Mouse (Mus musculus) ES-CJ7 (cell line): ENCODE data around the gene Olfr535.
"Not testable (repeated sequence)": the region's sequence is repeated elsewhere in the genome, so short reads cannot be mapped to it uniquely, and the experiment has no call there.

ENCODE experiments used
- DNase-seq: peaks from one replicate; pipeline ENCODE4 v3.0.0; 2011; ENCODE audit warnings: low read depth, low spot score

Olfr535 gene

DNA sequence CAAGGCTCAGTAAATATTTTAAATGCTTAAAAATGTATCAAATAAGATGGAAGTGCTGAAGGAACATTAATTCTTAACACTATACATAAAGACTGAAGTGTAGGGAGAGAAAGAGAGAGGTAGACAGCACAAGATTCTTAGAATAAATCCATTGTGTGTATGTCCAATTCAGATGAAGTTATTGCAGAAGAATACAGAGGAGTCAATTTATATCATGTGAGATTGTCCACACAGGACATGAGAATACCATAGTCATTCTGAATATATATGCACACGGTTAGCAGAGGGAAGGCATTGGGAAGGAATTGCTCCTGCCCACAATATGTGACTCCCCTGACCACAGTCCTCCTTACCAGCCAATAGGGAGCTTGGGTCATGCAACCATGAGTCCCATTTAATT, at the start of gene Olfr535:
Gene Olfr535 (plus strand): TSS at position 301 of the 400 bp plus-strand sequence.
- no peak for DNase-seq

DNA sequence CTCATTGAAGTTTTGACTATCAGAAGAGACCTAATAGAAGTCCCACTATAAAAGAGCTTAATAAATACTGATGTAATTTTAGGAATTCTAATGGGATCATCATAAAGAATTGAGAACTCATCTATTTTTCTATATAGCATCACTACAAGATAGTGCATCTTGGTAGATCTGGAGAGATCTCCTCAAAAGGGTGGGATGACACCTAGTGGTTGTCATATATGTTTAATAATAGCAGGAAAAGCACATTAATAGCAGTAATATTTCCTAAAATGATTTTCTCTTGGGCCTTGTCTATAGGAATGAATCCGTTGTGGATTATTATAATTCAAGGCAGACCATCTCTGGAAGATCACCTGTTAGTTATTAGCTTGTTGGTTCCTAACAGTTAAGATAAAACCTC, 40.9 kb upstream of the Olfr535 start:
- no peak for DNase-seq

DNA sequence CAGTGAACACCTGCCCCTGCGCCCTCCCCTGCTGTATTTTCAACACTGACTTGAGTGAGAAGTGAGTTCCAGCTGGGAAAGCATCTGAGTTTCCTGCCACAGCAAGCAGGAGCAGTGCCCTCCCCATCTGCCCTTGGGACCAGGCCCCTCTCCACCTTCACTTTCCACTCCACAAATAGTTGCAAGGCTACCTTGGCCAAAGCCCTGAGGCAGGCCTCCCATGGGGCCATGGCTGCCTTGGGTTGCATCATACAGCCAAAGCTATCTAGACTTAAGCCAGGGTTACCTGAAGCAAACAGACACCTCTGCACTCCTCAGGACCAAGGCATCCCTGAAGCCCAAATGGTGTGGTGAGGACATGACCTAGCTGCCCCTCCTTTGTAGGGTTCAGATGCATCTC, 20.9 kb upstream of the Olfr535 start, which contains the start of gene Olfr533:
Gene Olfr533 (plus strand): TSS at position 301 of the 400 bp plus-strand sequence.
- DNase-seq = not testable (repeated sequence)

DNA sequence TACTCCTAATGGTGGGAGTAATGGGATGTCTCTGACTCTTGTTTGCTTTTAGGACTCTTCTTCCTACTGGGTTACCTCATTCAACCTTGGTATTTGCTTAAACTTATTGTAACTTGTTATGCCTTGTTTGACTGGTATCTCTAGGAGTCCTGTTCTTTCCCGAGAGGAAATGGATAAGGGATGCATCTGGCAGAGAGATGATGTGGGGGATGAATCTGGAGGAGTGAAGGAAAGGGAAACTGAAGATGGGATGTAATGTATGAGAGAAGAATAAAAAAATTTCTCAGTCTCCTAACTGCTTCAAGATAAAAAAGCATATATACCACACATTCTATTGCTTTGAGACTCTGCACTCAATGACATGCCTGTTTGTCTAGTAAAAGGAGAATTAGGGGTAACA, 6.1 kb upstream of the Olfr535 start:
- no peak for DNase-seq

DNA sequence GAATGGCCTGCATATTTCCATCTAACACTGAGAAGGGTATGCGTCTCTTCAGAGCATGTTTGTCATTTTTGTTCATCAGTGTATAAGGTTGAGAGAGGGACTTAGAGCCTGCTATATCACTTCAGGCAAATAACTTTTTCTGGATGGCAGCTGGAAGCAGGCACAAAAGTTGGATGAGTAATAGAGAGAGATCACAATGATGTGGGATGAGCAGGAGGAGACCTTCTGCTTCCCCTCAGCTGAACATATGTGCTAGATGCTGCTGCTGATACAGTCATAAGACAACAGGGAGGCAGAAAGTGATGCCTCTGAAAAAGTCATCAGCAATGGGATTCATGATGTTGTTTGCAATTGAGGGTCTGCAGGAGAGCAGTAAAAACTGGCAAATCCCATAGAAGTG, 5.3 kb upstream of the Olfr535 start:
- DNase-seq = no peak

DNA sequence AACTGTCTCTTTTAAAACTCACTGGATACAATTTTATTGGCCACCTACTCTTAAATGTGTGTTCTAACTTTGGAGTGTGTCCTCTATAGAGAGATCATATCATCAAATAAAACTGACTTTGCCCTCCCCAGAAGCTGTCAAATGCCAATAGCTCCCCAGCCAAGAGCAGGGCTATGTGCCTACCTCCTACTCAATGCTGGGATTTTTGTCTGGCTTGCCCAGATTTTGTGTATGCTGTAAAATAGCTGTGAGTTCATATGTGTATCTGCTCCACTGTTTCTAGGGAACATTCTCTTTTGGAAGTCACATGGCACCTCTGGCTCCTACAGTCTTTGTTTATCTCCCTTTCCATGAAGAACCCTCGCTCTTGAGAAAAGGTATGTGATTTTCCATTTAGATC, 5.0 kb downstream of the Olfr535 start:
- DNase-seq = no peak

DNA sequence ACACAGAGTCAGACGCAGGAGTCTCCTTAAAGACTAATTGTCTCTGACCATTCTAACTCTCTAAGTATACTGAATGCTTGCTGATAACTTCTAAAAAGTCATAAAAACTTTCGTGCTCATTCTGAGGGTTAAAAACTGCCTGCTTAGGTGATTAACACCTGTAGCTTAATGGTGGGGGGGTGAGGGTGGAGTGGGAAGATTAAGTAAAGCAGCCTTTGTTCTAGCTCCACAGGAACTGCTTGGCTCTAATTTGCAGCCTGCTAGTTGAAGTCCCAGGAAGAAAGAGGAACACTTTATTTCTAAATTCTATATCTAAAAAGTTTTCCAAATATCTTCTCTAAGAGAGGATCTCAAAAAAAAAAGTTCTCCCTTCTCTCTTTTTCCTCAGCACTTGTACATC, 10.2 kb downstream of the Olfr535 start:
- DNase-seq = no peak

DNA sequence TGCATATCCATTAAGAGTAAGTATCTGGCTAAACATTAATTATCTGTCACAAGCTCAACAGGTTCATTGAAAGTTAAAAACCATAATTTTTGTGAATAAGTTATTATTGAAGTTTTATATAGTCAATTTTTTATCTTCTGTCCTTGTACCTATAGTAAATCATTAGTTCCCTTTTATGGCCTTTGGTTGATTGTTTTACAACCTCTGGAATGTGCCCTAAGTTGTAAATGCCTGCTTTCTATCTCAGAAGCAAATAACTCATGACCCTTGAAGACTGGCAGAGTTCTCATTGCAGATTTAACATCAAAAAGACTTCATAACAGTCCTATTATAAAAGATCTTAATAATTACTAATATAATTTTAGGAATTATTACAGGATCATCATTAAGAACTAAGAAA, 10.7 kb downstream of the Olfr535 start:
- DNase-seq = no peak

DNA sequence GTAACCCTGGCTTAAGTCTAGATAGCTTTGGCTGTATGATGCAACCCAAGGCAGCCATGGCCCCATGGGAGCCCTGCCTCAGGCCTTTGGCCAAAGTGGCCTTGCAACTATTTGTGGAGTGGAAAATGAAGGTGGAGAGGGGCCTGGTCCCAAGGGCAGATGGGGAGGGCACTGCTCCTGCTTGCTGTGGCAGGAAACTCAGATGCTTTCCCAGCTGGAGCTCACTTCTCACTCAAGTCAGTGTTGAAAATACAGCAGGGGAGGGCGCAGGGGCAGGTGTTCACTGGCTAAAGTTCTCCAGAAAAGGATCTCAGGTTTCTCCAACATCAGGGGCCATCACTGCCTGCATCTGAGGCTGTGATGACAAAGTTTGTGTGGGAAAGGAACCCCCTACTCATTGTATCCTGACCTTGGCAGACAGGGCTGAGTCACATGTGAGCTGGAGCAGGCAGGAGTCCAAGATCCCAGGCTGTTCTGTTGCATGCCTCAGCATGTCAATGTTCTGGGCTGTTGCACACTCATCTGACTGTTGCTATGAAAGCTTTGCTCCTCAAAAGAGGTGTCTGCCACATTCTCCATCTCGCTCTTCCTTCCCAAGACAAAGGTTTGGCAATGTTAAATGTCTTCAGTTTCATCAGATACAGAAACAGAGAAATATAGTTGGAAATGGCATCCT, 23.5 kb downstream of the Olfr535 start, which contains the start of gene Olfr536:
Gene Olfr536 (minus strand): TSS at position 51 of the 676 bp plus-strand sequence.
- DNase-seq = not testable (repeated sequence)

DNA sequence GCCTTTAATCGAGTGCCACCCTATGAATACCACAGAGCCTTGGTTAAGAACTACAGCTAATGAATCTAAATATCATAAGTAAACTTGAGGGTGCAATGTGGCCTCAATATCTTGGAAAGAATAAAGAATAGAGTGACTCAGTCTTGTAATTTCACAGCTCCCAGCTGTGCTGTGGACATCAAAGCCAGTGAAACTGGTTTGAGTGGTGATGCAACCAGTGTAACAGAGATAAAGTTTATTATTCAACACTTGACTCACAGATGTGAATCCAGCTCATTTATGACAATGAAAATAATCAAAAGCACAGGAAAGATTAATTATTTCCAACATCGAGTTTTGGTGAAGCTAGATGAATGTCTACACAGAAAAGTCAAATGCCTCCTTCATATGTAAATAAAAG, 55.7 kb downstream of the Olfr535 start:
- no peak for DNase-seq
